Mouse (Mus musculus) heart, postnatal 0 days (tissue): ENCODE measurements at regions not wholly inside any gene's neighbourhood (a gene's known extent, or its start where the extent isn't known, plus 50 kb on each side); places are given as distances from the start of the nearest gene placed in this dataset.

ENCODE experiments used
- CTCF ChIP-seq: IDR thresholded peaks from 2 replicates; pipeline ENCODE4 v1.5.1; 2016; ENCODE audit warnings: antibody characterized with exemption, control low read depth, low read depth
- EP300 ChIP-seq: IDR thresholded peaks from 2 replicates; pipeline ENCODE4 v1.6.1; 2016; ENCODE audit warnings: antibody characterized with exemption, low read depth

- TF ChIP-seq CTCF (no peak), EP300 (no peak)
These were observed 70.4 kb upstream of the Arg1 start for GRCm38 (mm10) chr10:24997661-24998060.
